Mouse (Mus musculus) embryonic facial prominence, embryonic 10.5 days (tissue): Measurements from ENCODE around the gene Gm10803. TPM values are rescaled to one million over a fixed set of nuclear protein-coding genes. Genes with fewer than 3 reads are reported as not detected.
"Not testable (repeated sequence)": the region's sequence is repeated elsewhere in the genome, so short reads cannot be mapped to it uniquely, and the experiment has no call there.

Source experiments
- DNase-seq: peaks from one replicate; pipeline ENCODE4 v3.0.0-alpha.2; 2017; ENCODE audit warnings: low spot score
- H3K27ac ChIP-seq: fragments of 300-500 bp; sonication (generic); replicated peaks from 2 replicates; pipeline ENCODE4 v1.5.1; 2016; ENCODE audit warnings: mild to moderate bottlenecking
- H3K27me3 ChIP-seq: fragments of 300-500 bp; sonication (generic); replicated peaks from 2 replicates; pipeline ENCODE4 v1.6.1; 2016; ENCODE audit warnings: low read depth, mild to moderate bottlenecking; ENCODE audit not compliant: poor library complexity, severe bottlenecking
- H3K36me3 ChIP-seq: fragments of 300-500 bp; sonication (generic); replicated peaks from 2 replicates; pipeline ENCODE4 v1.6.1; 2016; ENCODE audit warnings: mild to moderate bottlenecking, moderate library complexity
- H3K4me1 ChIP-seq: fragments of 300-500 bp; sonication (generic); 2 replicates; pipeline ENCODE4 v1.6.1; 2016
- H3K4me3 ChIP-seq: fragments of 300-500 bp; sonication (generic); 2 replicates; pipeline ENCODE4 v1.5.1; 2016; ENCODE audit warnings: mild to moderate bottlenecking, moderate library complexity
- H3K9me3 ChIP-seq: fragments of 300-500 bp; sonication (generic); 2 replicates; pipeline ENCODE4 v1.6.1; 2016; ENCODE audit warnings: mild to moderate bottlenecking
- WGBS: fragments of 180-500 bp; shearing (Covaris S2); methylation state at CpG from one replicate; pipeline ENCODE4 v1.1.7; 2016; 5-methylcytosine and 5-hydroxymethylcytosine counted together
- polyA plus RNA-seq: library from polyadenylated mRNA; unstranded; fragments of >200 nt; fragmentation: Nextera tagmentation; extraction: Ambion mirVana; gene quantifications from 2 replicates; pipeline ENCODE4 v1.2.1, GENCODE M21; 2016

The Gm10803 gene
- polyA plus RNA-seq, result not detected in 2 replicates

DNA sequence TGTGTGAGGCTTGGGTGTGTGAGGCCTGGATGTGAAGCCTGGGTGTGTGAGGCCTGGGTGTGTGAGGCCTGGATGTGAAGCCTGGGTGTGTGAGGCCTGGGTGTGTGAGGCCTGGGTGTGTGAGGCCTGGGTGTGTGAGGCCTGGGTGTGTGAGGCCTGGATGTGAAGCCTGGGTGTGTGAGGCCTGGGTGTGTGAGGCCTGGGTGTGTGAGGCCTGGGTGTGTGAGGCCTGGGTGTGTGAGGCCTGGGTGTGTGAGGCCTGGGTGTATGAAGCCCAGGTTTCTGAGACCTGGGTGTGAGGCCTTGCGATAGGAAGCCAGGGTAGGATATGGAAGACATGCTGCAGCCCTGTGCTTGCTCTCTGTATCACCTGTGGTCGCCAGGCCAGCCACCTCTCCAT lies at the start of gene Gm10803:
Gene Gm10803 (plus strand): TSS at position 301 of the 400 bp plus-strand sequence.
- 89% methylated on average over 2 of the region's 2 CpGs for WGBS
- not testable (repeated sequence) for H3K36me3 ChIP-seq, H3K27me3 ChIP-seq, H3K9me3 ChIP-seq, H3K27ac ChIP-seq, DNase-seq, H3K4me3 ChIP-seq
- H3K4me1 ChIP-seq, result peaks cover 10% of the 10 kb centered on the region

DNA sequence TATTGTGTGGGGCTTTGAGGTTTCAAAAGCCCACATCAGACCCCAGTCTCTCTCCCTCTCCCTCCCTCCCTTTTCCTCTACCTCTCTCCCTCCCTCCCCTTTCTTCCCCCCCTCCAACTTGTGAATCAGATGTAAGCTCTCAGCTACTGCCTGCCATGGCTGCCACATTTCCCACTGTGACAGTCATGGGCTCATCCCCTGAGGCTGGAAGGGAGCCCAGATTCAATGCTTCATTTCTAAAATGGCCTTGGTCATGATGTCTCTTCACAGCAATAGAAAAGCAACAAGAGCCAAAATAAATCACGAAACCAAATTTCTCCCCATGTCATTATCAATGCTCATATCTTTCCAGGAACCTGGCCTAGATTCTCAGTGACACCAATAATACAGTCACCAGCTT lies 49.5 kb upstream of the Gm10803 start:
- Histone ChIP-seq H3K27me3 (no peaks in the 10 kb centered on the region; the same call in 1 of the 2 replicates), H3K27ac (no peak overlapping the region), H3K36me3 (no peaks in the 10 kb centered on the region), H3K4me3 (no peak overlapping the region), H3K9me3 (no peaks in the 10 kb centered on the region), H3K4me1 (peaks cover 17% of the 10 kb centered on the region)
- no peak for DNase-seq
- 88% methylated on average over 1 of the region's 1 CpGs for WGBS

DNA sequence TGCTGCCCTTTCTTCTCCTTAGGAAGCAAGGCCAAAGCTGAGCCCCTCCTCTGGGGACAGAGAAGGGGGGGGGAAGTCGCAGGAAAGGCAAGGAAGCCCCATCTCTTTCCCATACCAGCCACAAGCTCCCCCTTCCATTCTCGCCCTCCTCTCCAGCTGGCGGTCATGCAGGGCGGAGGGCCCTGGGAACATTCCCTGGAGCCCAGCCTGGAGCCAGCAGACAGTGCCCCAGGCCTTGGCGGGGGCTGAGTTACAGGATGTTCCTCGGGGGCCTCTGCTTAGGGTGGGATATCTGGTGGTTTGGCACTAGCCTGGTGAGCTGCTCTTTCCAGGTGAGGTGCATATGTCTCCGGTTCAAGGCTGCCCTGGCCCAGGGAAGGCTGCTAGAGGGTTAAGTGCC lies 48.2 kb upstream of the Gm10803 start:
- Histone ChIP-seq H3K36me3 (no peaks in the 10 kb centered on the region), H3K27me3 (no peaks in the 10 kb centered on the region), H3K27ac (peak overlapping the region; percentile 51), H3K4me3 (no peak overlapping the region), H3K9me3 (no peaks in the 10 kb centered on the region), H3K4me1 (peaks cover 17% of the 10 kb centered on the region)
- DNase-seq, result no peak
- WGBS, result 67% methylated on average over 7 of the region's 7 CpGs

DNA sequence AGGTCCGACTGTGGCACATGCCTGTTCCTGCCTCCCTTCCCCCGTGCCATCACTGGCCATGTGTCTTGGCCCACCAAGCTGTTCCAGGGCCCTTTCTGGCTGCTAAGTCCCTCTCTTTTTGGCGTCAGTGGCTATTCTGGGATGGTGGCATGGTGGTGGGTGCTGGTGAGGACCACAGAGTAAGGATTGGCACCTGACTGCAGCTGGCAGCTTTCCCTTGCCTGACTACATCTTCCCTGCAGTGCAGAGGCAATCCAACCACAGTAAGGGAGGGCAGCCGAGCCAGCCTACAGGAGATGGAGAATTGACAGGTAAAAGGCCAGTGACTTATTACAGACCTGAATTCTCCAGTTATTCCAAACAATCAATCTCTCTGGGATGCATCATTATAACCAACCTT lies 45.1 kb upstream of the Gm10803 start:
- Histone ChIP-seq H3K27ac (peak overlapping the region; percentile 27), H3K36me3 (no peaks in the 10 kb centered on the region), H3K4me1 (peaks cover 22% of the 10 kb centered on the region), H3K9me3 (no peaks in the 10 kb centered on the region), H3K27me3 (no peaks in the 10 kb centered on the region), H3K4me3 (no peak overlapping the region)
- WGBS, result 91% methylated on average over 4 of the region's 4 CpGs
- no peak for DNase-seq

GRCm38 (mm10) chr2:93521042-93521441 lies 39.3 kb upstream of the Gm10803 start:
- Histone ChIP-seq H3K4me1 (peaks cover 54% of the 10 kb centered on the region), H3K9me3 (no peaks in the 10 kb centered on the region), H3K36me3 (no peaks in the 10 kb centered on the region), H3K4me3 (no peak overlapping the region), H3K27ac (peak overlapping the region; percentile 49; the same call in 1 of the 2 replicates), H3K27me3 (0 out of 2 replicates have a peak, but pooled peaks cover 19% of the 10 kb centered on the region)
- 78% methylated on average over 4 of the region's 4 CpGs for WGBS
- no peak for DNase-seq

- Histone ChIP-seq H3K4me3 (no peak overlapping the region), H3K27ac (peak overlapping the region; percentile 49), H3K9me3 (no peaks in the 10 kb centered on the region), H3K36me3 (no peaks in the 10 kb centered on the region), H3K27me3 (0 out of 2 replicates have a peak, but pooled peaks cover 19% of the 10 kb centered on the region), H3K4me1 (peaks cover 58% of the 10 kb centered on the region)
- WGBS, result 83% methylated on average over 6 of the region's 6 CpGs
- DNase-seq, result no peak
Observed at GRCm38 (mm10) chr2:93521571-93521970, 38.8 kb upstream of the Gm10803 start.

GRCm38 (mm10) chr2:93522005-93522404 lies 38.4 kb upstream of the Gm10803 start:
- 56% methylated on average over 16 of the region's 16 CpGs for WGBS
- no peak overlapping the region for H3K4me3 ChIP-seq

DNA sequence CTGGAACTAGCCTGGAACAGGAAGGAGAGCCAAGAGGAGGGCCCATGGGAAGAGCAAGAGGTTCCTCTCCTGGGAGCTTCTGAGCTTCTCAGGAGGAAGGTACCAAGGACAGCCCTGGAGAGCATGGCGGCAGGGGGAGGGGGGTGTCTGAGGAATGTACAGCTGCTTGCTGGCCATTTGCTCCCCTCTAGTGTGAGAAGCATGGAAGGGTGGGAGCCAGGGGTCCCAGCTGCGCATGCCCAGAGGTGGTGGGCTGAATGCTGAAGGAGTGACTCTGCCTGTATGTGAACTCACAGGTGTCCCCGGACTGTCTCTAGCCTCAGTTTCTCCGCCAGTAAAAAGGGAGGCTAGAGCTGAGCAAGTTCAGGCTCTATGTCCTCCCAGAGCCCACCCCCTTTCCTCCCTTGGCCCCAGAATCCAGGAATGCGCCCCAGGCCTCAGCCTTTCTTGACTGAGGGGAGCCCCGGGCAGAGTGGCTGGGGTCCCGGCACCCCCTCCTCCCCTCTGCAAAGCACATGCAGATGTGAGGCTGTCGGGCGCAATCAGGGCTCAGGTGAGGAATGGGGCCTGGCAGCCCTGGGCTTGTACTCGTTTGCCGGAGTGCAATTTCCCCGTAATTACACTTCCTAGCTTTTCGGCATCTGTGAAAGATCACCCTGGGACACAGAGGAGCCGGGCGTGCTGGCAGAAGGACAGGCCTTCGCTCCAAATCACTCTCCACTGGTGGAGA lies 35.2 kb upstream of the Gm10803 start:
- no peaks in the 10 kb centered on the region for H3K9me3 ChIP-seq
- DNase-seq, result peak; percentile 84
- H3K4me3 ChIP-seq, result peak overlapping the region; percentile 6; the same call in 1 of the 2 replicates
- H3K4me1 ChIP-seq, result peaks cover 73% of the 10 kb centered on the region
- no peaks in the 10 kb centered on the region for H3K36me3 ChIP-seq
- H3K27ac ChIP-seq, result peak overlapping the region; percentile 77
- 52% methylated on average over 16 of the region's 16 CpGs for WGBS
- H3K27me3 ChIP-seq, result 0 out of 2 replicates have a peak, but pooled peaks cover 25% of the 10 kb centered on the region

More at GRCm38 (mm10) chr2:93522005-93522404, 38.4 kb upstream of the Gm10803 start:
- no peaks in the 10 kb centered on the region for H3K9me3 ChIP-seq
- peaks cover 58% of the 10 kb centered on the region for H3K4me1 ChIP-seq
- H3K27me3 ChIP-seq, result 0 out of 2 replicates have a peak, but pooled peaks cover 19% of the 10 kb centered on the region
- DNase-seq, result peak; percentile 54
- H3K36me3 ChIP-seq, result no peaks in the 10 kb centered on the region
- peak overlapping the region; percentile 49 for H3K27ac ChIP-seq

- Histone ChIP-seq H3K27ac (peak overlapping the region; percentile 45), H3K4me3 (no peak overlapping the region), H3K4me1 (peaks cover 41% of the 10 kb centered on the region), H3K27me3 (0 out of 2 replicates have a peak, but pooled peaks cover 17% of the 10 kb centered on the region), H3K9me3 (no peaks in the 10 kb centered on the region), H3K36me3 (no peaks in the 10 kb centered on the region)
- DNase-seq, result no peak
- WGBS, result 59% methylated on average over 4 of the region's 4 CpGs
Observed at GRCm38 (mm10) chr2:93529602-93530001, 30.8 kb upstream of the Gm10803 start.

DNA sequence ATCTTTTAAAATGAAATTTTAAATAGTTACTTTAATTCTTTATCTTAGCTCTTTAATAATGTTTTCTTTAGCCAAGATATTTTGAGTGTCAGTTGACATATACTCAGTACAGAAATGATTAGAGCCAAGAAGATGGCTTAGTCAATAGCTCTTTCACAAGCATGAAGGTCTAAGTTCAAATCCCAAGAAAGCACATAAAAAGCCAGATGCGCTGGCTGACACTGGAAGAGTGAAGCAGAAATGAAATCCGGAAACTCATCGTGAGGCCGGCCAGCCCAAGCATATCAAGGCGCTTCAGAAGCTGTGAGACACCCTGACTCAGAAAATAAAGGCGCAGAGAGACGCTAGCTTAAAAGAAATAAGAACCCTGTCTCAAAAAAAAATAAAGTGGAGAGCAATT lies 26.5 kb upstream of the Gm10803 start:
- Histone ChIP-seq H3K4me3 (no peak overlapping the region), H3K27ac (no peak overlapping the region), H3K36me3 (no peaks in the 10 kb centered on the region), H3K27me3 (0 out of 2 replicates have a peak, but pooled peaks cover 13% of the 10 kb centered on the region), H3K9me3 (no peaks in the 10 kb centered on the region), H3K4me1 (peaks cover 35% of the 10 kb centered on the region)
- no peak for DNase-seq
- WGBS, result 93% methylated on average over 7 of the region's 7 CpGs

- WGBS, result 53% methylated on average over 3 of the region's 3 CpGs
Observed at GRCm38 (mm10) chr2:93537385-93537967, 22.9 kb upstream of the Gm10803 start.

DNA sequence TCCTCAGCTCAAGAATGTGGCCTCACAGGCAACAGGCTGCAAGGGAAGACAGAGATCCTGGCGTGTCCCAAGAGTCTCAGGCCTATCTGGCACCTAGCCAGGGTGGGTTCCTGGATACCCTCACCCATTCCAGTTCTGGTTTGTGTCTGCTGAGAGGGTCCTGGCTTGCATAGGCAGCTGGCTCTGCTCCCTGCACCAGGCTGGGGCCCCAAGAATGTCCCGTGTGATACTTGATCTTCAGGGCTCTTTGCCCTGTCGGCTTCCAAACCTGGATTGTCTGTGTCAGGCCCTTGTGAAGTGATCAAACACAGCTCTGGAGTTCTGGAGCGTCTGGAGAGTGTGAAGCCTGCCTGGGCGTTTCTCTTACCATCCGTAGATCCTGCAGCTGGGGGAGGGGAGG lies 22.2 kb upstream of the Gm10803 start:
- DNase-seq, result peak; percentile 59
- Histone ChIP-seq H3K4me1 (peaks cover 34% of the 10 kb centered on the region), H3K9me3 (no peaks in the 10 kb centered on the region), H3K36me3 (no peaks in the 10 kb centered on the region), H3K27me3 (peaks cover 3% of the 10 kb centered on the region; the same call in 1 of the 2 replicates), H3K4me3 (no peak overlapping the region), H3K27ac (peak overlapping the region; percentile 64)
- WGBS, result 35% methylated on average over 6 of the region's 6 CpGs

More at GRCm38 (mm10) chr2:93537385-93537967, 22.9 kb upstream of the Gm10803 start:
- Histone ChIP-seq H3K4me3 (no peak overlapping the region), H3K27me3 (peaks cover 3% of the 10 kb centered on the region; the same call in 1 of the 2 replicates), H3K27ac (peak overlapping the region; percentile 19; the same call in 1 of the 2 replicates), H3K4me1 (peaks cover 35% of the 10 kb centered on the region), H3K9me3 (no peaks in the 10 kb centered on the region), H3K36me3 (no peaks in the 10 kb centered on the region)
- no peak for DNase-seq
